Mouse (Mus musculus) small intestine, adult 2 months (tissue): ENCODE measurements at regions not wholly inside any gene's neighbourhood (a gene's known extent, or its start where the extent isn't known, plus 50 kb on each side); places are given as distances from the start of the nearest gene placed in this dataset.
A peak's percentile ranks its signal among the peaks of the same experiment; 100 is the strongest.

ENCODE experiments used
- CTCF ChIP-seq: fragments of 200-500 bp; IDR thresholded peaks from 2 replicates; pipeline ENCODE4 v1.5.1; 2012; ENCODE audit warnings: low read depth, mild to moderate bottlenecking, control low read depth, inconsistent platforms, low read length, moderate library complexity, mixed read lengths; ENCODE audit not compliant: insufficient replicate concordance, insufficient read length; ENCODE audit errors: extremely low read depth
- POLR2A ChIP-seq: fragments of 200-500 bp; IDR thresholded peaks from 2 replicates; pipeline ENCODE4 v1.6.1; 2012; ENCODE audit warnings: low read depth, mild to moderate bottlenecking, control low read depth, inconsistent platforms, low read length, moderate library complexity

DNA sequence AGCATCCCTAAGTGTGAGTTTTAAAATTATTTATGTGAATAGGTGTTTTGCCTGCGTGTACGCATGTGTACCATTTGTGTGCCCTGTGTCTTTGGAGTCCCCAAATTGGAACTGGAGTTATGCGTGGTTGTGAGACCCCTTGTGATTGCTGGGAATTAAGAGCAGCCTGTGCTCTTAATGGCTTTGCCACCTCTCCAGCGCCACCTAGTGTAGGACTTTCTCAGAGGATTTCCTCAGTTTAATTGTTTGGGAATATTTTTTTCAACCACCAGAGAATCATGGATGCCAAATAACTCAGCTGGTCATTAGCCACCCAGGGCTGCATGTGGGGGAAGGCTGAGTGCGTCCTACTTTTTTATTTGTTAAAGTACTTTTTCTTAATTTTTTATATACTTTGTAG lies 124.4 kb downstream of the Gm11077 start:
- TF ChIP-seq POLR2A (no peak), CTCF (peak; percentile 59; the same call in 1 of the 2 replicates)
